8 mouse cellular contexts compared by ENCODE assay signal in genomic region chr4:59782853-59783684, GRCm38 (mm10). TPM values are rescaled to one million over a fixed set of nuclear protein-coding genes. Genes with fewer than 3 reads are reported as not detected.
DNase-seq lines count a peak whose midpoint lies in the region; ATAC-seq and TF ChIP-seq lines count a peak whose summit lies in the region.

No protein-coding gene starts in this region.

- peak overlapping the region; percentile 83 for H3K27ac ChIP-seq in left cerebral cortex, adult 2 months
- H3K27ac ChIP-seq in forebrain, postnatal 0 days (ENCODE audit: low read depth, low read length) = peak overlapping the region; percentile 35
- peak overlapping the region; percentile 76 for H3K27ac ChIP-seq in liver, embryonic 12.5 days
- H3K27ac ChIP-seq in olfactory bulb, adult 2 months (ENCODE audit: insufficient read depth, low read depth, low read length) = no peak overlapping the region

- H3K4me1 ChIP-seq in forebrain, postnatal 0 days (ENCODE audit: insufficient read depth) = no peaks in the 10 kb centered on the region; the same call in 1 of the 2 replicates
- H3K4me1 ChIP-seq in liver, embryonic 12.5 days = peaks cover 30% of the 10 kb centered on the region
- peaks cover 4% of the 10 kb centered on the region for H3K4me1 ChIP-seq in olfactory bulb, adult 2 months (ENCODE audit: control insufficient read depth, insufficient read depth, low read length)

- peak overlapping the region; percentile 79 for H3K4me2 ChIP-seq in forebrain, postnatal 0 days (ENCODE audit: low read depth)
- H3K4me2 ChIP-seq in liver, embryonic 12.5 days = peak overlapping the region; percentile 94

- intact Hi-C loops in left cerebral cortex, adult 2 months (cut with DNase I) = loop anchor here (5.0 kb wide), 3 partner anchors 156 to 421 kb away; partner anchors contain the start of gene E130308A19Rik
- intact Hi-C loops in left cerebral cortex, postnatal 36 days (cut with DNase I) = loop anchor here (5.0 kb wide), 3 partner anchors 156 to 421 kb away; partner anchors contain the start of gene E130308A19Rik

- under 1% methylated on average over 47 of the region's 47 CpGs for WGBS in forebrain, postnatal 0 days
- under 1% methylated on average over 47 of the region's 47 CpGs for WGBS in liver, embryonic 12.5 days (ENCODE audit: insufficient replicate concordance)
- WGBS in olfactory bulb, adult 2 months = under 1% methylated on average over 47 of the region's 47 CpGs

- DNase-seq in left cerebral cortex, adult 2 months (ENCODE audit: extremely low spot score in 1 of 2, low spot score in 2 of 2) = no peak
- DNase-seq in left cerebral cortex, postnatal 36 days (ENCODE audit: low spot score in 2 of 2) = no peak
- DNase-seq in forebrain, postnatal 0 days = peak; percentile 46
- no peak for DNase-seq in ovary, postnatal 36 days (ENCODE audit: low spot score)
- DNase-seq in kidney, adult 9 months = no peak

- H3K4me3 ChIP-seq in left cerebral cortex, adult 2 months = peak overlapping the region; percentile 96
- H3K4me3 ChIP-seq in forebrain, postnatal 0 days (ENCODE audit: low read depth, low read length) = peak overlapping the region; percentile 97
- peak overlapping the region; percentile 84 for H3K4me3 ChIP-seq in liver, embryonic 12.5 days
- H3K4me3 ChIP-seq in olfactory bulb, adult 2 months (ENCODE audit: insufficient read depth, low read depth, low read length) = peak overlapping the region; percentile 94

- H3K9me3 ChIP-seq in forebrain, postnatal 0 days (ENCODE audit: low read length) = no peaks in the 10 kb centered on the region
- H3K9me3 ChIP-seq in liver, embryonic 12.5 days (replicated peaks) = no peaks in the 10 kb centered on the region

- peak overlapping the region; percentile 68 for H3K9ac ChIP-seq in forebrain, postnatal 0 days
- H3K9ac ChIP-seq in liver, embryonic 12.5 days = peak overlapping the region; percentile 88

- no peaks in the 10 kb centered on the region for H3K36me3 ChIP-seq in forebrain, postnatal 0 days (ENCODE audit: insufficient read depth)
- H3K36me3 ChIP-seq in liver, embryonic 12.5 days = peaks cover 11% of the 10 kb centered on the region; the same call in 1 of the 2 replicates

- H3K27me3 ChIP-seq in forebrain, postnatal 0 days (ENCODE audit: insufficient read depth, low read length) = no peaks in the 10 kb centered on the region
- no peaks in the 10 kb centered on the region for H3K27me3 ChIP-seq in liver, embryonic 12.5 days (replicated peaks)

- no peak for TF ChIP-seq POLR2A in olfactory bulb, adult 2 months (IDR thresholded peaks at IDR 0.05; ENCODE audit: insufficient read depth, low read depth, low read length)

- peak; percentile 13 for ATAC-seq in activated CD4-positive, CD25-positive, alpha-beta regulatory T cell, adult 4 months
- peak; percentile 30 for ATAC-seq in forebrain, postnatal 0 days
- peak; percentile 48 for ATAC-seq in liver, embryonic 12.5 days

- TF ChIP-seq CTCF in left cerebral cortex, adult 2 months (IDR thresholded peaks at IDR 0.05) = no peak
- no peak for TF ChIP-seq CTCF in forebrain, postnatal 0 days (IDR thresholded peaks at IDR 0.05; ENCODE audit: low read depth)
- no peak for TF ChIP-seq CTCF in olfactory bulb, adult 2 months (IDR thresholded peaks at IDR 0.05; ENCODE audit: insufficient read depth, low read depth, low read length)

RNA-seq across cellular contexts. Expression of gene Inip, which starts 18.3 kb away (rescaled TPM):
- total RNA-seq in left cerebral cortex, adult 2 months (2021) = 10 to 100 TPM; 22.3 to 23.1 TPM
- total RNA-seq in left cerebral cortex, postnatal 36 days (2021) = 10 to 100 TPM; 21.3 to 23.5 TPM
- polyA plus RNA-seq in activated CD4-positive, CD25-positive, alpha-beta regulatory T cell, adult 4 months (2017; shearing (Covaris generic)) = 10 to 100 TPM; 37.2 to 44.7 TPM
- 31.3 and 34.1 TPM in 2 replicates for total RNA-seq in forebrain, postnatal 0 days (2014; rRNA removed)
- polyA plus RNA-seq in forebrain, postnatal 0 days (2015; fragmentation: Nextera tagmentation; extraction: Ambion mirVana) = 39.2 and 43.2 TPM in 2 replicates
- 34.7 and 35.8 TPM in 2 replicates for polyA plus RNA-seq in liver, embryonic 12.5 days (2016; fragmentation: Nextera tagmentation; extraction: Ambion mirVana)
- not detected in 2 replicates for polyA plus RNA-seq in olfactory bulb, adult 2 months (2012; ENCODE audit: insufficient read depth, insufficient read length, low replicate concordance, missing spikeins)

RNA-seq across cellular contexts. Expression of gene Snx30, which starts 22.6 kb away (rescaled TPM):
- total RNA-seq in left cerebral cortex, adult 2 months (2021) = 10 to 100 TPM; 33.4 to 37.2 TPM
- total RNA-seq in left cerebral cortex, postnatal 36 days (2021) = 10 to 100 TPM; 31.8 to 33.8 TPM
- polyA plus RNA-seq in activated CD4-positive, CD25-positive, alpha-beta regulatory T cell, adult 4 months (2017; shearing (Covaris generic)) = 1 to 10 TPM; 1.6 to 1.9 TPM
- 22.7 and 31.4 TPM in 2 replicates for total RNA-seq in forebrain, postnatal 0 days (2014; rRNA removed)
- polyA plus RNA-seq in forebrain, postnatal 0 days (2015; fragmentation: Nextera tagmentation; extraction: Ambion mirVana) = 9.8 and 16.9 TPM in 2 replicates
- polyA plus RNA-seq in liver, embryonic 12.5 days (2016; fragmentation: Nextera tagmentation; extraction: Ambion mirVana) = 5.6 and 7.5 TPM in 2 replicates
- polyA plus RNA-seq in olfactory bulb, adult 2 months (2012; ENCODE audit: insufficient read depth, insufficient read length, low replicate concordance, missing spikeins) = not detected in 2 replicates
